22 mouse cellular contexts compared by ENCODE assay signal in genomic region chr9:31449145-31449772, GRCm38 (mm10). TPM values are rescaled to one million over a fixed set of nuclear protein-coding genes. Genes with fewer than 3 reads are reported as not detected.
DNase-seq lines count a peak whose midpoint lies in the region; ATAC-seq and TF ChIP-seq lines count a peak whose summit lies in the region.
"Had no signal": no experiment of that assay in that cellular context is flagged by ENCODE, and none has a peak within 500 bp of the region (broad histone marks: within the 10 kb centered on the region; RNA-seq: fewer than 3 reads in every experiment).

No protein-coding gene starts in this region.

- no peak for TF ChIP-seq CTCF in ES-Bruce4 (IDR thresholded peaks at IDR 0.05; ENCODE audit: low read depth, low read length)
- TF ChIP-seq CTCF in stomach, postnatal 0 days (IDR thresholded peaks at IDR 0.05; ENCODE audit: low read depth) = no peak

- no peak for DNase-seq in kidney, adult 8-10 months
- DNase-seq in ZHBTc4 (ENCODE audit: low read depth, low spot score) = peak; percentile 44
- peak; percentile 70 for DNase-seq in stomach, postnatal 0 days (ENCODE audit: low spot score)
- no peak for DNase-seq in right cerebral cortex, postnatal 14 days
- no peak for DNase-seq in layer of hippocampus, adult 18-20 months (ENCODE audit: low spot score in 2 of 2)
- DNase-seq: adrenal gland, postnatal 14 days; cerebellum, adult 2 months; cerebellum, postnatal 10 days; gastrocnemius, adult 2 months; gastrocnemius, postnatal 36 days; heart, adult 18-20 months; heart, postnatal 14 days; kidney, adult 11 months had no signal

- H3K9me3 ChIP-seq in kidney, embryonic 15.5 days (replicated peaks) = no peaks in the 10 kb centered on the region
- no peaks in the 10 kb centered on the region for H3K9me3 ChIP-seq in ES-Bruce4 (replicated peaks; ENCODE audit: control insufficient read depth, insufficient read depth, low read length, poor library complexity, severe bottlenecking)
- H3K9me3 ChIP-seq in stomach, postnatal 0 days (ENCODE audit: control insufficient read depth, low read length) = no peaks in the 10 kb centered on the region
- H3K9me3 ChIP-seq: embryonic facial prominence, embryonic 10.5 days; forebrain, embryonic 10.5 days; heart, embryonic 10.5 days; hindbrain, embryonic 13.5 days had no signal

- no peak for ATAC-seq in kidney, embryonic 15.5 days (replicated peaks; ENCODE audit: low FRiP score)
- peak; percentile 90 for ATAC-seq in stomach, postnatal 0 days (ENCODE audit: low FRiP score, low TSS enrichment)
- ATAC-seq: forebrain, embryonic 14.5 days had no signal

- no peak overlapping the region for H3K4me3 ChIP-seq in kidney, embryonic 15.5 days (replicated peaks)
- no peak overlapping the region for H3K4me3 ChIP-seq in ES-Bruce4 (ENCODE audit: low read depth, low read length)
- no peak overlapping the region for H3K4me3 ChIP-seq in stomach, postnatal 0 days (ENCODE audit: low read depth, low read length)
- H3K4me3 ChIP-seq: embryonic facial prominence, embryonic 10.5 days; forebrain, embryonic 10.5 days; gastrocnemius, adult 2 months; heart, embryonic 10.5 days; hindbrain, embryonic 13.5 days had no signal

- TF ChIP-seq POLR2A in ES-Bruce4 (IDR thresholded peaks at IDR 0.05; ENCODE audit: insufficient read depth, low read length) = no peak

- no peak for TF ChIP-seq EP300 in ES-Bruce4 (IDR thresholded peaks at IDR 0.05; ENCODE audit: insufficient read depth, low read depth, low read length)
- no peak for TF ChIP-seq EP300 in stomach, postnatal 0 days (optimal IDR thresholded peaks at IDR 0.05)

- no peaks in the 10 kb centered on the region for H3K27me3 ChIP-seq in kidney, embryonic 15.5 days
- no peaks in the 10 kb centered on the region for H3K27me3 ChIP-seq in ES-Bruce4 (ENCODE audit: control insufficient read depth, insufficient read depth, low read length, poor library complexity, severe bottlenecking)
- no peaks in the 10 kb centered on the region for H3K27me3 ChIP-seq in stomach, postnatal 0 days (ENCODE audit: control insufficient read depth, insufficient read depth, low read length)
- H3K27me3 ChIP-seq: hindbrain, embryonic 13.5 days had no signal

- peaks cover 13% of the 10 kb centered on the region for H3K4me1 ChIP-seq in kidney, embryonic 15.5 days
- H3K4me1 ChIP-seq in ES-Bruce4 (ENCODE audit: control insufficient read depth, insufficient read depth, low read length) = no peaks in the 10 kb centered on the region
- no peaks in the 10 kb centered on the region for H3K4me1 ChIP-seq in stomach, postnatal 0 days (replicated peaks; ENCODE audit: control insufficient read depth, insufficient read depth)
- H3K4me1 ChIP-seq: forebrain, embryonic 10.5 days; hindbrain, embryonic 13.5 days had no signal

- 0 out of 2 replicates have a peak overlapping the region, but pooled peaks have one; percentile 13 for H3K4me2 ChIP-seq in kidney, embryonic 15.5 days
- H3K4me2 ChIP-seq in stomach, postnatal 0 days (replicated peaks; ENCODE audit: low read depth) = no peak overlapping the region
- H3K4me2 ChIP-seq: hindbrain, embryonic 13.5 days had no signal

- WGBS in kidney, embryonic 15.5 days = 80% methylated on average over 7 of the region's 7 CpGs
- WGBS in stomach, postnatal 0 days = 63% methylated on average over 7 of the region's 7 CpGs

- H3K9ac ChIP-seq in kidney, embryonic 15.5 days = no peak overlapping the region
- H3K9ac ChIP-seq in ES-Bruce4 (ENCODE audit: low read depth, poor library complexity, severe bottlenecking) = 0 out of 2 replicates have a peak overlapping the region, but pooled peaks have one; percentile 24
- H3K9ac ChIP-seq in stomach, postnatal 0 days (ENCODE audit: low read length) = no peak overlapping the region
- H3K9ac ChIP-seq: hindbrain, embryonic 13.5 days had no signal

- H3K36me3 ChIP-seq in kidney, embryonic 15.5 days = no peaks in the 10 kb centered on the region
- H3K36me3 ChIP-seq in ES-Bruce4 (ENCODE audit: control insufficient read depth, insufficient read depth, low read length, poor library complexity, severe bottlenecking) = no peaks in the 10 kb centered on the region
- no peaks in the 10 kb centered on the region for H3K36me3 ChIP-seq in stomach, postnatal 0 days (ENCODE audit: control insufficient read depth, insufficient read depth, low read length)
- H3K36me3 ChIP-seq: embryonic facial prominence, embryonic 10.5 days; forebrain, embryonic 10.5 days; heart, embryonic 10.5 days; hindbrain, embryonic 13.5 days had no signal

- no peak overlapping the region for H3K27ac ChIP-seq in kidney, embryonic 15.5 days
- no peak overlapping the region for H3K27ac ChIP-seq in ES-Bruce4 (ENCODE audit: insufficient read depth, low read length)
- peak overlapping the region; percentile 69 for H3K27ac ChIP-seq in stomach, postnatal 0 days (replicated peaks)
- H3K27ac ChIP-seq: embryonic facial prominence, embryonic 10.5 days; forebrain, embryonic 10.5 days; gastrocnemius, adult 2 months; heart, embryonic 10.5 days; hindbrain, embryonic 13.5 days had no signal

RNA-seq across cellular contexts. Expression of gene Tmem45b, which starts 15.0 kb away (rescaled TPM):
- polyA plus RNA-seq in kidney, embryonic 15.5 days (2015; fragmentation: Nextera tagmentation; extraction: Ambion mirVana) = 16.8 and 18.5 TPM in 2 replicates
- 1.6 and 1.8 TPM in 2 replicates for polyA plus RNA-seq in ES-Bruce4 (2011; ENCODE audit: insufficient read depth, insufficient read length, low read depth, missing spikeins)
- 106 and 110 TPM in 2 replicates for polyA plus RNA-seq in stomach, postnatal 0 days (2015; fragmentation: Nextera tagmentation; extraction: Ambion mirVana)
- total RNA-seq in layer of hippocampus, adult 18-20 months (2021) = not detected
- total RNA-seq: hematopoietic stem cell, adult 5-6 weeks had no signal
- polyA plus RNA-seq: embryonic facial prominence, embryonic 10.5 days; forebrain, embryonic 10.5 days; forebrain, embryonic 14.5 days; heart, embryonic 10.5 days; heart, embryonic 14.5 days had no signal

Comparison
In these comparisons a context has a peak if more than half of its experiments do, and no peak if none do; other contexts are left out.
1. DNase-seq: peak in ZHBTc4 (single experiment) and stomach, postnatal 0 days (single experiment); none in kidney, adult 8-10 months (0 of 2), right cerebral cortex, postnatal 14 days (single experiment) and layer of hippocampus, adult 18-20 months (0 of 2).